Mouse (Mus musculus): ENCODE data around the gene Mrtfa.

- TF ChIP-seq EP300 (IDR thresholded peaks at IDR 0.05): peak; percentile 80
- no peak for TF ChIP-seq CTCF (IDR thresholded peaks at IDR 0.05)
Observed at GRCm38 (mm10) chr15:80969371-80969770, 221.2 kb downstream of the Mrtfa start.

Data from lung, postnatal 0 days (tissue).